Mouse (Mus musculus): ENCODE data around the gene Ttc28. TPM values are rescaled to one million over a fixed set of nuclear protein-coding genes. Genes with fewer than 3 reads are reported as not detected.
A peak's percentile ranks its signal among the peaks of the same experiment; 100 is the strongest.

Gene Ttc28
- total and polyA plus RNA-seq, 2 experiments from 2014 or later, result 14.5 to 50.4 TPM

GRCm38 (mm10) chr5:111098516-111099274, 219.1 kb downstream of the Ttc28 start:
- H3K4me2 ChIP-seq (ENCODE audit: low read depth), result no peak overlapping the region
- ATAC-seq, result peak; percentile 65
- no peak for TF ChIP-seq CTCF (IDR thresholded peaks at IDR 0.05; ENCODE audit: low read depth)
- H3K9ac ChIP-seq, result peak overlapping the region; percentile 28; the same call in 1 of the 2 replicates
- no peaks in the 10 kb centered on the region for H3K27me3 ChIP-seq (ENCODE audit: insufficient read depth, low read length)
- no peaks in the 10 kb centered on the region for H3K9me3 ChIP-seq (ENCODE audit: low read length)
- DNase-seq, result peak; percentile 47
- peaks cover 30% of the 10 kb centered on the region for H3K36me3 ChIP-seq (ENCODE audit: insufficient read depth)
- peak overlapping the region; percentile 24 for H3K27ac ChIP-seq (ENCODE audit: low read depth, low read length)
- no peak overlapping the region for H3K4me3 ChIP-seq (ENCODE audit: low read depth, low read length)
- H3K4me1 ChIP-seq (ENCODE audit: insufficient read depth), result peaks cover 28% of the 10 kb centered on the region
- WGBS, result 27% methylated on average over 7 of the region's 7 CpGs

GRCm38 (mm10) chr5:111100585-111100984, 221.0 kb downstream of the Ttc28 start:
- Histone ChIP-seq H3K4me3 (ENCODE audit: low read depth, low read length) (no peak overlapping the region), H3K27me3 (ENCODE audit: insufficient read depth, low read length) (no peaks in the 10 kb centered on the region), H3K9ac (no peak overlapping the region), H3K36me3 (ENCODE audit: insufficient read depth) (peaks cover 39% of the 10 kb centered on the region), H3K27ac (ENCODE audit: low read depth, low read length) (no peak overlapping the region), H3K4me2 (ENCODE audit: low read depth) (no peak overlapping the region), H3K9me3 (ENCODE audit: low read length) (no peaks in the 10 kb centered on the region), H3K4me1 (ENCODE audit: insufficient read depth) (peaks cover 28% of the 10 kb centered on the region)
- no peak for TF ChIP-seq CTCF (IDR thresholded peaks at IDR 0.05; ENCODE audit: low read depth)
- 80% methylated on average over 7 of the region's 7 CpGs for WGBS
- DNase-seq (no peak), ATAC-seq (no peak)

DNA sequence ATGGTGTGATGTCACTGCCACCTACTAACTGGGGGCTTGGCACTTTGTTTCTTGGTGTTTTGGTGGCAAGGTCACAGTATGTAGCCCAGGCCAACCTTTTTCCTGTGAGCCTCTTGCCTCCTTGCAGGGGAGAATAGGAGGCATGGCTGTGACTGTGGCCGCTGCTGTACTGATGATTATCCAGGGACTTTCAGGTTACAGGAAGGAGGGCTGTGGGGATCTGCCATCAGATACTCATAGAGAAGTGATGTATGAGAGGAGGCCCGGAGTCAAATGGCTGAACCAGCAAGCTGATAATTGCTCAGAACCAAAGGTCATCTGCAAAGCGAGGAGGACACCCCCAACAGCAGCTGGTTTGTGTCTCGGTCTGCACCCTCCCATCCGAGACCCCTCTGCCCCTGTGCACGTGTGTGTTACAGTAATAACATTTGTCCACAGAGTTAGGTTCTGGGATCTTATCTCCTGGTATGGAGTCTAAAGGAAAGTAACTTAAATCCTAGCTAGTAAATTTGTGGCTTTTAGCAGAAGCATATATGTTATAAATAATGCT, 221.9 kb downstream of the Ttc28 start:
- DNase-seq, result no peak
- no peak for ATAC-seq
- Histone ChIP-seq H3K9me3 (ENCODE audit: low read length) (no peaks in the 10 kb centered on the region), H3K4me1 (ENCODE audit: insufficient read depth) (peaks cover 28% of the 10 kb centered on the region), H3K36me3 (ENCODE audit: insufficient read depth) (peaks cover 37% of the 10 kb centered on the region), H3K4me3 (ENCODE audit: low read depth, low read length) (no peak overlapping the region), H3K27ac (ENCODE audit: low read depth, low read length) (no peak overlapping the region), H3K27me3 (ENCODE audit: insufficient read depth, low read length) (no peaks in the 10 kb centered on the region), H3K9ac (no peak overlapping the region), H3K4me2 (ENCODE audit: low read depth) (no peak overlapping the region)
- WGBS, result 92% methylated on average over 6 of the region's 6 CpGs
- TF ChIP-seq CTCF (IDR thresholded peaks at IDR 0.05; ENCODE audit: low read depth), result no peak

DNA sequence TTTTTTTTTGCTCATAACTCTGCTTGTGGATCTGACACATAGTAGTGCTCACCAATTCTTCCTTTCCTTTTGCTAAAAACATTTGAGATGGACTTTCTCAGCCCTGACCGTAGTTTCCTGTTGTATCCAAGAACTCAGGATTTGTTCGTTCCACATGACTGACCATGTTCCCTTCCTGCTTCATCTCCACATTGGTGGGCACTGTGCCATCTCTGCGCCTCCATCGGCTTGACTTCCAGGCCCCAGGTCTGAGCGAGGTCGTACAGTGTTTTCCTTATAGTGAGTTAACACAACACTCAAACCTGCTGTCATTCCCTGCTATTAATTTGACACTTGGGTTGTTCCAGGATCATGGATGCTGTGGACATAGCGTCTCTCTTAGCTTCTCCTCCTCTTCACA, 225.2 kb downstream of the Ttc28 start:
- H3K27ac ChIP-seq (ENCODE audit: low read depth, low read length), result no peak overlapping the region
- DNase-seq (no peak), ATAC-seq (no peak)
- H3K4me1 ChIP-seq (ENCODE audit: insufficient read depth), result no peaks in the 10 kb centered on the region
- no peak for TF ChIP-seq CTCF (IDR thresholded peaks at IDR 0.05; ENCODE audit: low read depth)
- 86% methylated on average over 7 of the region's 7 CpGs for WGBS
- no peak overlapping the region for H3K4me3 ChIP-seq (ENCODE audit: low read depth, low read length)
- no peak overlapping the region for H3K9ac ChIP-seq
- H3K27me3 ChIP-seq (ENCODE audit: insufficient read depth, low read length), result no peaks in the 10 kb centered on the region
- no peak overlapping the region for H3K4me2 ChIP-seq (ENCODE audit: low read depth)
- H3K9me3 ChIP-seq (ENCODE audit: low read length), result no peaks in the 10 kb centered on the region
- peaks cover 34% of the 10 kb centered on the region for H3K36me3 ChIP-seq (ENCODE audit: insufficient read depth)

DNA sequence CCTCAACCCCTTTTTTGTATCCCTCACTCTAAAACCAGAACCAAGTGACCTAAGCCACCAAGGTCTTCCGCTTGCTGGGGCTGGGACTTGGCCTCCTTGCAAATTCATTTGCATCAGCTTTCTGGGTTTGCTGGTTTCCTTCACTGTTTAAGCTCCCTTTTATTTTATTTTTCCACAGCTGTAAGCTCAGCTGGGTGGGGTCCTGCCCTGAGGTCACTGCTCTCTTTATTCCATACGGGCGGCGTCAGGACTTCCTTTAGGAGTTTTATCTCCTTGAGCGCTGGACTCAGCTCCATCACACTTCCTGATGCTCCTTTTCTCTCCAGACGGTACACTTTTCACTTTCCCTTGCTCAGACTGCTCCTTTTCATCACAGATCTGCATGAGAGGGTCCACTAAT, 231.8 kb downstream of the Ttc28 start:
- H3K27ac ChIP-seq (ENCODE audit: low read depth, low read length), result no peak overlapping the region
- DNase-seq (no peak), ATAC-seq (no peak)
- WGBS, result 70% methylated on average over 6 of the region's 6 CpGs
- no peak for TF ChIP-seq CTCF (IDR thresholded peaks at IDR 0.05; ENCODE audit: low read depth)
- H3K27me3 ChIP-seq (ENCODE audit: insufficient read depth, low read length), result no peaks in the 10 kb centered on the region
- H3K9ac ChIP-seq, result no peak overlapping the region
- H3K4me2 ChIP-seq (ENCODE audit: low read depth), result no peak overlapping the region
- H3K4me3 ChIP-seq (ENCODE audit: low read depth, low read length), result no peak overlapping the region
- H3K4me1 ChIP-seq (ENCODE audit: insufficient read depth), result no peaks in the 10 kb centered on the region
- H3K9me3 ChIP-seq (ENCODE audit: low read length), result no peaks in the 10 kb centered on the region
- H3K36me3 ChIP-seq (ENCODE audit: insufficient read depth), result no peaks in the 10 kb centered on the region

DNA sequence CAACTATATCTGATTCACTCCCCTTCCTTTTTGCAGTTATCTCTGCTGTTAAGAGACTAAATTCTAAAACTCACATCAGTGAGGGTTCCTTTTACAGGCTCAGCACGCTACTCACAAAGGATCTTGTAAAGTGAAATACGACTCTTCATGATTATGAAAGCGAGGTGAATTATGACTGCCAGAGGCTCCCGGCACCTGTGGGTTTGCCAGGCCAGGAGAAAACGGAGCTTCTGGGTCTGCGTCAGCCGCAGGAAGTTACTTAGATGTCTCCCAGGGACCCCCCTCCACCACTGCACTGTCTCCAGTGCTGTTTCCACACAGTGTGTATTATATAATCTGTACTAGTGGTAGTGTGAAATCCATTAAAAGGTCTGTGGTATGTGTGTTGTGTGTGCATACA, 233.6 kb downstream of the Ttc28 start:
- no peaks in the 10 kb centered on the region for H3K9me3 ChIP-seq (ENCODE audit: low read length)
- H3K9ac ChIP-seq, result no peak overlapping the region
- no peak for TF ChIP-seq CTCF (IDR thresholded peaks at IDR 0.05; ENCODE audit: low read depth)
- 75% methylated on average over 7 of the region's 7 CpGs for WGBS
- no peaks in the 10 kb centered on the region for H3K4me1 ChIP-seq (ENCODE audit: insufficient read depth)
- H3K27ac ChIP-seq (ENCODE audit: low read depth, low read length), result no peak overlapping the region
- no peak overlapping the region for H3K4me2 ChIP-seq (ENCODE audit: low read depth)
- peaks cover 8% of the 10 kb centered on the region; the same call in 1 of the 2 replicates for H3K36me3 ChIP-seq (ENCODE audit: insufficient read depth)
- no peak overlapping the region for H3K4me3 ChIP-seq (ENCODE audit: low read depth, low read length)
- no peaks in the 10 kb centered on the region for H3K27me3 ChIP-seq (ENCODE audit: insufficient read depth, low read length)
- DNase-seq, result no peak
- no peak for ATAC-seq

DNA sequence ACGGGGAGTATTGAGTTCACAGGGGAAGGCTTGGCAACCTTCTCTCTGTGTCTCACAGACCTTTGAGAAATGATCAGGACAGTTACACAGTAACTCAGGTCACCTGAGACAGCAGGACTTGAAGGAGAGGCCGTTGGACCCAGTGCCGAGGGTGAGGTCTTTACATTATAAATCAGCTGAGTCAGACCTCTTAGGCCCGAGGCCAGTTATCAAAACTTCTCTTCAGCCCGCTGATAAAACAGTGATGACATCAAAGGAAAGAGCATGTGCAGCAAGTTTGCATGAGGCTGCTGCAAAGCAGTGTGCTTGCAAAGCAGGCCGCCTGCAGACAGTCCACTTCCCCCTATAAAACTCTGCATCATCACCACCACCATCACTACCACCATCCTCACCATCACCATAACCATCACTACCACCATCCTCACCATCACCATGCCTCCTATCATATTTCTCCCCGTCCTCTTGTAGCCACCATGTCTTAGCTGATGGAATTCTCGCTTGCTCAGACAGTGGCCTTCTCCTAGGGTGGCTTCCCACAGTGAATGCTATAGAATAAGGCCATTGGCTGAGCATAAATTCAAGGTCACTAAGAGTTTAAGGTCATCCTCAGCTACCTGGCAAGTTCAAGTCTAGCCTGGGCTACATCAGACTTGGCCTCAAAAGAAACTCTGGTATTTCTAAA, 234.2 kb downstream of the Ttc28 start:
- Histone ChIP-seq H3K4me1 (ENCODE audit: insufficient read depth) (no peaks in the 10 kb centered on the region), H3K27me3 (ENCODE audit: insufficient read depth, low read length) (no peaks in the 10 kb centered on the region), H3K4me3 (ENCODE audit: low read depth, low read length) (no peak overlapping the region), H3K4me2 (ENCODE audit: low read depth) (no peak overlapping the region), H3K9me3 (ENCODE audit: low read length) (no peaks in the 10 kb centered on the region), H3K27ac (ENCODE audit: low read depth, low read length) (no peak overlapping the region), H3K36me3 (ENCODE audit: insufficient read depth) (peaks cover 8% of the 10 kb centered on the region; the same call in 1 of the 2 replicates), H3K9ac (no peak overlapping the region)
- no peak for TF ChIP-seq CTCF (IDR thresholded peaks at IDR 0.05; ENCODE audit: low read depth)
- 83% methylated on average over 8 of the region's 8 CpGs for WGBS
- ATAC-seq (no peak), DNase-seq (no peak)
